Mouse (Mus musculus) left cerebral cortex, postnatal 14 days (tissue): ENCODE data around the gene Ssbp2. TPM values are rescaled to one million over a fixed set of nuclear protein-coding genes. Genes with fewer than 3 reads are reported as not detected.

Source experiments
- DNase-seq, 2 experiments: peaks; one replicate each; pipeline ENCODE4 v3.0.0; 2021 to 2022; ENCODE audit warnings: low spot score in 2 of 2, mixed read lengths in 1 of 2
- intact Hi-C: fragments of 180-260 bp; cut with DNase I; formaldehyde crosslinking; loops from one replicate; pipeline ENCODE4 v1.15.1; 2025
- total RNA-seq, 2 experiments: library from RNA; stranded (reverse); gene quantifications; 2 replicates each; pipeline ENCODE4 v1.2.3; 2021

Gene Ssbp2
- total RNA-seq, 2 experiments from 2014 or later, result 133 to 148 TPM

DNA sequence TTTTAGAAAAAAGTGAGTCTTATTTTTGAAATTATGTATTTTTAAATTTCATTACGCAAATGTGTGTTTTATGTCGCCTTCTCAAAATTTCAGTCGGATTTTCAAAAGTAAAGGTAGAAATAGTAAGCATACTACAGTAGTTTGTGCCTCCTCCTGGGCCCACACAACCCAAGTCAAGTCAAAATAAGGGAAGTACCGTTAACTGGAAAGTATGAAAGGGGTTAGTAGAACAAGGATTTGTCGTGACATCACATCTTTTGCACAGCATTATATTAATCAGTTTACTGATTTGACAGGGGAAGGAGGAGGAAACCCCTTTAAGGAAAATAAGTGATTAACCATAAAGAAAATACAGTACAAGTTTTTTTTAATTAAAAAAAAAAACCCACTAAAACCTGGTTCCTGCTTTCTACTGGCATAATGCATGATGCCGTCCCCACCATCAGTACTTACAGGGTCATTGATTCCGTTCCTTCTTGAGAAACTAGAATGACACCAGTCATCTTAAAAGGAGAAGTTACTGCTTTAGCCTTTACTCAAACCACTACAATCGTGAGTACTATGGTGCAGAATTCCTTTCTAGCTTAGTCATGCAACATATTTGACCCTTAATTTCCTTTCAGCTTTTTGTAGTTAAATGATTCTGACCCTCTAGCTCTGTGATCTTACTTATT is 220.8 kb downstream of the Ssbp2 start:
- intact Hi-C loops, result no loop called here
- no peak for DNase-seq

DNA sequence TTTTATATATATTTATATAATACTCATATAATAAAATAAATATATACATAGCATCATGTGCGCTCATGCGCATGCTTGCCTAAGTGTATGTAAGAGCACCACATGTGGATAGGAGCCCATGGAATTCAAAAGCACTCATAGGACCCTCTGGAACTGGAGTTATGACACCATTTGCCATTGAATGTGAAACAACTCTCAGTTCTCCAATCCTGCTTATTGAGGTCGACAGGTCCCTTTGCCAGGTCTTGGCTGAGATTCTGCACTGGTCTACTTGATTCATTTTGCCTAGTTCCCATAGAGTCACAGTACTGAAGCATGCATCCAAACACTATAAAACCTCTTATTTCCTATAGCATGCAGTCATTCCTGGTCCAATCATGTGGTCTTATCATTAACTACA is 221.4 kb downstream of the Ssbp2 start:
- DNase-seq, result no peak
- intact Hi-C loops, result no loop called here

DNA sequence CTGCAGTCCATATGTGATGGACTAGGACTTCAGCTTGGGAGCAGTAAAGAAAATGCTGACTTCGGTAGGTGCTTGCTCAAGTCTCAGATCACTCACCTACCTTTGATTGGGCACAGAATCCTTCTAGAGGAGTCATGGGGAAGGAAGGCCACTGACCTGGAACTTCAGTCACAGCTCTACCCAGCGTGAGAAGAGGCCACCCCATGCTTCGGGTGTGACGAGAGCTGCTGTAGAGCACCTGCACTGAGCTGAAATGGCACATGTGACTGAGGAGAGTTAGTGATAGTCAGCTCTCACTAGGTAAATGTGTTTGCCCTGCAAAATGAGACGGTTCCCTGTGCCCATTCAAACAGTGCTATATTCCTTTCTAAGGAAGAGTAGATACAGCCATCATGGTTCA is 230.0 kb downstream of the Ssbp2 start:
- intact Hi-C loops, result loop anchor here (5.0 kb wide), 1 partner anchor 223 kb away; no protein-coding TSS in a partner anchor
- no peak for DNase-seq

DNA sequence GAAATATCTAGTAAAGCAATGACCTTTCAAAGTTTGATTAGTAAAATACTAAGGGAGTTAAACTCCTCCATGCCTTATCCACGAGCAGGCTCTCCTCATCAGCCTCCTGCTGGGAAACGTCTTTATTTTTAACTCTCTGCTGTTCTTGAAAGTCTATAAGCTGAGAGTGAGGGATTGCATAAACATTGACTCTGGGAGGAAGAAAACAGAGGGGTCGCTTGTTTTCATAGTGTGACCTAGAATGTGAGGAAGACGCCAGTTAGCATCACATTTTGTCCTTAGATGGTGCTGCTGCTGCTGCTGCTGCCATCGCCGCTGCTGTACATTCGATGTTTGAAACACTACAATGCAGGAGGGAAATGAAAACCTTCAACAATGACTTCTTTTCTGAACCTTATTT is 233.5 kb downstream of the Ssbp2 start:
- DNase-seq, result no peak
- intact Hi-C loops, result loop anchor here (5.0 kb wide), 1 partner anchor 226 kb away; no protein-coding TSS in a partner anchor

DNA sequence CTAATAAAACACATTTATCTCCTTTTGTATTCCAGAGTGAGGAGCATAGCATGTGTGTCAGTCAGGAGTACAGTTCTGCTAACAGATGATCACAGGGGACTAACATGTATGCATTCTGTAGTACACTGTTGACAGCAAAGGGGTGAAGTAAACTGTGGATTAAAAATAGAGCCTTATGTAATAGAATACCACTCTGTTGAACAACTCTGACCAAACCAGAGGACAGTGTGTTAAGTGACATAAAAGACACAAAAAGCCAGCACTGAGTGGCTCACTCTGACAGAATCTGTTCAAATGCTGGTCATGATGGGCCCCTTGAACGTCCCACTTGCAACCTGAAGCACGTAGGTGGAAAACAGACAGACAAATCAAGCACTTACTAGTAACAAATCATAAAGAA is 235.3 kb downstream of the Ssbp2 start:
- intact Hi-C loops, result no loop called here
- DNase-seq, result no peak

DNA sequence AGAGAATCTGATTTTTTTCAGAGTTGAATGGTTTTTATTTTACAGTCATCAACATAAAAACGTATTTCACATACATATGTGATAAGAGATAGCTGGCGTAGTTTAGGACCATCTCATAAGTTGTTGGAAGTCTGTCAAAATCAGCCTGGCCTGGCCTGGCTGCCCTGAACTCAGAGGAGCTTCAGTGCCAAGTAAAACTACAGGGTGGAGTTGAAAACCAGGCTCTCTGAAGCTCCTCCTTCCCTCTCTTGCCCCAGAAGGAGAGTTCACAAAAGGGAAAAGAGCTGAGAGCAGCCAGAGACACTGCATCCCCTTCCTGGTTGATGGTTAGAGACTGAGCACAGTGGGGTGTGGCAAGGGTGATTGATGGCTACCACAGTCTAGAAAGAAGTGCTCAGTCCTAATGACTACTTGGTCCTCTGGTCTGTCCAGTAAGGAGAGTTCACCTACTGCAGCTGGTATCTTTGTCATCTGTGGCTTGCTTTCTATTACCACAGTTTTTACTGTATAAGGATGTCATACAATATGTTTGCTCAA is 236.1 kb downstream of the Ssbp2 start:
- DNase-seq, result no peak
- intact Hi-C loops, result no loop called here

DNA sequence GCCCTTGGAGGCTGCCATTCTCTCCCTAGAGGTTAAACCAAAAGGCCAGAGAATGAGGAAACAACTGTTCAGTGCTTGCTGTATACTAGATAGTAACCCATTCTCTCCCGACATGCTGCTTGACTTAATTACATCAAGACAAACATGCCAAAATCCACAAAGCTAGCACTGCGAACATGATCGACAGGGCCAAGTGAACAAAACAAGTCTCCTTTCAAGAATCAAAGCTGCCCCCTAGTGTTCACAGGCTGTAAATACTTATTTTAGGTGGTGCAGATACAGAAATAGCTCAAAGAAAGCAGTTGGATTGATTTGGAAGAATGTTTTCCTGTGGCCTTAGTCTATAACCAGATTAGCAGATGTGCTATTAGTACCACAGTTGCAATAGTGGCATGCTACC is 236.9 kb downstream of the Ssbp2 start:
- intact Hi-C loops, result no loop called here
- DNase-seq, result peak; percentile 67 to 87

DNA sequence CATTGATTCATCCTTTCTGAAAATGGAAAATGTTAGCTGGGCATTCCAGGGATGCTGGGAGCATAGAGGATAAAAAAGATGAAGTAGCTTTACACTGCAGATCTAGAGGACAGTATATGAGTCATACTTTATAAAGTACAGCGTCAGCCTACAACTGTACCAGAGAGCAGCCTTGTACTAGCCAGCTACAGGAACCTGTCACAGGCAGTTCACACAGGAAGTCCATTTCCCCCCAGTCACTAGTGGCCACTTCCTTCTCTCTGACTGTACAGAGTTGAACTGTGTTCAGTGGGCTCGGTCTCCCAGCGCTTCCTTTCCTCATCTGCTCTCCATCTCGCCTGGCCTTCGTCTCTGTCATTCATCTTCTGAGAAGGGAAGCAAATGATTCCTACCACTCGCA is 242.3 kb downstream of the Ssbp2 start:
- intact Hi-C loops, result no loop called here
- no peak for DNase-seq

DNA sequence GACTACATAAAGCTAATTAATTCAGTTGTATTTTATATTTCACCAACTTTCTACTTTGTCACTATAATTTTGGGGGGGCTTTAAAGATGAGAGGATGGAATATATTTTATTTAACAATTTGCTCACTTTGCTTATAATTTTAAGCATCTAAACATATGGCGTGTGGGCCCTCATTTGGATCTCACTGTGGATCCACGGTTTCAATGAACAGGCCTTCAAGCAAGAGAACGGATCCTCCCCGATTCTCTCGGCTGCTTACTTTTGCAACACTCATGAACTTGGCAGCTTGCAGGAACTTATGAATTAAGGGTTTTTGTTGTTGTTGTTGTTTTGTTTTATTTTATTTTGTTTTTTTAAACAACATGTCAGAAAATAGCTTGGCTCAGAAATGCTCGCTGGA is 259.4 kb downstream of the Ssbp2 start:
- DNase-seq, result no peak
- intact Hi-C loops, result no loop called here

DNA sequence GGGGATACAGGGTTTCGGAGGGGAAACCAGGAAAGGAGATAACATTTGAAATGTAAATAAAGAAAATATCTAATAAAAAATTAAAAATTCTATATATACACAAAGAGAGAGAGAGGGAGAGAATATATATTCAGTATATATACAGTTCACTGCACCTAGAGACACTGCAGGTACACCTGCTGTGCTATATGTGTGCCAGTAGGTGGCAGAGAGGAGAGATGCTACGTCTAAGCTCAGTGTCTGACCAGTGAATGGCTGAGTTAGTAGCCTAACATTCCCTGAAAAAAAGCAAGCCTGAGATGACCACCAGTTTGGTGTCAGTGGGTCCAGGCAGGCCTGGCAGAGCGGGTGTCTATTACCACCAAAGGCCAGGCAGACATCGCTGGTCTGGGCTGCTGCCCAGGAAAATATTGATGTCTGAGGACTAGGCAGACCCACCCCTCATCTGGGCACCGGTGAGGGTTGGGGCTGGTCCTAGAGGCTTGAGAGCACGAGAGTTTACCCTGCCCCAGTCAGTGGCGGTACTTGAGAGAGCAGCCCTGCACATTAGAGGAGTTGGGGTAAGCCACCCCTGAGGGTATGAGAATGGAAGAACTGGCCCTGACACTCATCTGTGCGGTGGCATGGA is 263.1 kb downstream of the Ssbp2 start:
- intact Hi-C loops, result no loop called here
- DNase-seq, result no peak

DNA sequence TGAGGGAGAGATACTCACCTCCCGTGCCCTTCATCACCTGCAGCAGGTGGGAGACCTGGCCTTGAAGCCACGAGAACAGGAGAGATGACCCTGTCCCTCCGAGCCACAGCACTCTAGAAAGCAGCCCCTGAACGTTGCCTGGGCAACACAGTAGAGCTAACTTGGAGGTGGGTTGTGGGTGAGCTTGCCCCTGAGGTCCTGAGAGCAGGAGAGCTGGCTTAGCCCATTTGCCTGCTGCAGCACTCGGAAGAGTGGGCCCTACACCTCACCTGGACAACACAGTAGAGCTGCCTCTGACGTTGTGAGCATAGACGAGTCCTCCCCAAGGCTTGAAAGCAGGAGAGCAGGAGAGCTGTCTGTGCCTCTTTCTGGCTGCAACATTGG is 263.6 kb downstream of the Ssbp2 start:
- DNase-seq, result no peak
- intact Hi-C loops, result no loop called here

DNA sequence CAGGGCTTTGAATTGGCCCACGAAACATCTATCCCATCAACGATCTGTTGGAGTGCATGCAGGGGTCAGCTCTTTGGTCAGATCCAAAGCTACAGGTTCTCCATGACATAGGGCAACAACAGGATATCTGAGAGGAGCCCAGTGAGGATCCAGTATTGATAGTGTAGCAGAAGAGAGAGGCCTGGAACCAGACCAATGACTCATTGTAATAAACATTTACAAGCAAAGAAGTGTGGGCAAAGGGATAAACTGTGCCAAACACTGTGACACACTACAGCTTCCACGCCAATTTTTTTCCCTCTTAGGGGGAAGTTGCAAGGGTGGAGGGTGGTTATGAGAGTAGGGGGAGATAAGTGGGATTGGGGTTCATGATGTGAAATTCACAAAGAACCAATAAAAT is 264.1 kb downstream of the Ssbp2 start:
- intact Hi-C loops, result no loop called here
- no peak for DNase-seq

DNA sequence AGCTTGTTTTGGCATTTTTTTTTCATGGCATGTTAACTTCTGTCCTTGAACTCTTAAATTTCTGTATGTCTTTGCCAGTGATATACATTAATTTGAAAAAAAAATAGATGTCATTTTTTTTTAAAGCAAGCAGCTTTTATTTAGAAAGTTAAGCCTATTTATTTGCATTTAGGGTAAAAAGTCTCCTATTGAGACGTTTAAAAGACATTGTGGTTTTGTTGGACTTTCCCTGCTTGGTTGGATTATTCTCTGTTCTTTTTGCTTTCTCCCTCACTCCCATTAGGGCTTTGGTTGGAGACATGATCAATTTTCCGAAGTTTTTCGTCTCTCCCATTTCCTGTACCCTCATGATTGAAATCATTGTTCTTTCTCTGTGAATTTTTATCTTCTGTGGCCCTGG is 265.0 kb downstream of the Ssbp2 start:
- DNase-seq, result no peak
- intact Hi-C loops, result no loop called here

DNA sequence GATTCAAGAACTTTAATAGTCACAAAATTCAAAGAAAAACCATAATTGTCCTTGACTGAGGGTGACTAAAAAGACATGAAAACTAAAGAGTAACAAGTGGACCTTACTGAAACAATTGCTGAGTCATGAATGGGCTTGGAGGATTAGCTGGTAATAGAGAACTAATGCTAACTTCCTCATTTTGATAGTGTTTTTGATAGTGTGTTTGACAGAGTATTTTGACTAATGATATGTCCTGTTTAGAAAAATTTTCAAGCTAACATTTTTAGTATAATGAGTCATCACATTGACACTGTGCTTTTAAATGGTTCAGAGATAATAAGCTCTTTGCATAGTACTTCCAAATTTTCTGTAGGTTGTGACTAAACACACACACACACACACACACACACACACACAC is 267.8 kb downstream of the Ssbp2 start:
- intact Hi-C loops, result no loop called here

DNA sequence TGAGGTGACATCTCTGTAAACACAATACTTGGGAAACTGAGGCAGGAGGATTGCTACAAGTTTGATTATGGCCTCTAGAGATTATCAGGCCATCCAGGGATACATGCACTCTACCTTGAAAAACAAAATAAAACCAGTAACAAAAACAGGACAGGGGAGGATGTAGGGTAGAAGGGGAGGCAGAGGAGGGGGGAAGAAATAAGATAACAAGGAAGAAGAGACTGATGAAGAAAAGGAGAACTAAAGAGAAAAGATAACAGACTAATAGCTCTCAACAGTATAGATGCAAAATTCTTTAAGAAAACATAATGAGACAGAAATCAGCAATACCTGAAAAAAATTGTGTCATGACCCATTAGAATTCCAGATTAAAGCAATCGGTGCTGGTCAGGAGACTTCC is 277.1 kb downstream of the Ssbp2 start:
- no peak for DNase-seq
- intact Hi-C loops, result no loop called here

More for the DNA sequence above, 267.8 kb downstream of the Ssbp2 start:
- no peak for DNase-seq

DNA sequence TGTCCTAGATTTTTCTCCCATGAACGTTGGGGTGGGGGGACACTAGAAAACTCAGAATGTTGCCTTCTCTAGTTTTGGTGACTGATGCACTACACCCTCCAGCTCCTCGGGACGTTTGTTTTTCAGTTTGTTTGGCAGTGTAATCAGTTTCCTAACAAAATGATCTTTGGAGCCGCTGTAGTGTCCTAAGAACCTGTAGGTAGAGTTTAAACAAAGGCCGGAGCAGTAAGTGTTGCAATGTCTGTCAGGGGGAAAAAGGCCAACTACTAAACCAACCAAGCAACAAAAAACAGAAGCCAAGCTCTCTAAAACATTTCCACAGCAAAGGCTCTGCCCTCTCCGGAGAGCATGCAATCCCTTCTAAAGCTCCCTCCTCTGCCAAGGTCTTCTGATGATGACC is 280.8 kb downstream of the Ssbp2 start:
- no peak for DNase-seq
- intact Hi-C loops, result no loop called here

DNA sequence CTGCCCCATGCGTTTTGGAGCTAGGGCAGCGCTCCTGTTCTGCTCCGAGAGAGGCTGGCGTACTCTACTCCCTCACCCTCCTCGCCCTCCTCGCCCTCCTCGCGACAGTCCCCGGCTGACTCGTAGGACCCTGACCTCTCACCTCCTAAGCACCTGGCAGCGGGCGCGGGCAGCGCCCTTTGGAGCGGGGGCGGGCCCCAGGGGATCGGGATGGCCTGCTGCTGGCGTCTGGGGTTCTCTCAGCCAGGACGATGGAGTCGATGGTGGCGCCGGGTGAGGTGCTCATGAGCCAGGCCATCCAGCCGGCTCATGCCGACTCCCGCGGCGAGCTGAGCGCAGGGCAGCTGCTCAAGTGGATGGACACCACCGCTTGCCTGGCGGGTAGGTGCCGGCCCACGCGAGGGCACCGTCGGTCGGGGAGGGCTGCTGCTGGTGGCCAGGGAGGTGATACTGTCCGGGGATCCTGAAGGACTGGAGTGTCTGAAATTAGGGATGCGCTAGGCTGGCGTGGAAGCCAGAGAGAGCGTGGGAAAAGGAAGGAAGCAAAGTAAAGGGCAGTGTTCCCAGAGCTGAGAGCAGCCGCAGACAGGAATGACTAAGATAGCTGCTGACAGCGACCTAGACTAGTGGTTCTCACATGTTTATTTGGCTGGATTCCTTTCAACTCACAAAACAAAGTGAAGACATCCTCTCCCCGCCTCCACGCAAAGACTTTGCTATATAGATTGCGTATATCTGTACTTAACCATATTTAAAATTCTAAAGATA is 281.4 kb downstream of the Ssbp2 start, which contains the start of gene Acot12:
Acot12 (plus strand) TSS at position 233 of the 768 bp plus-strand sequence.
- intact Hi-C loops, result no loop called here
- DNase-seq, result peak; percentile 18 to 48

DNA sequence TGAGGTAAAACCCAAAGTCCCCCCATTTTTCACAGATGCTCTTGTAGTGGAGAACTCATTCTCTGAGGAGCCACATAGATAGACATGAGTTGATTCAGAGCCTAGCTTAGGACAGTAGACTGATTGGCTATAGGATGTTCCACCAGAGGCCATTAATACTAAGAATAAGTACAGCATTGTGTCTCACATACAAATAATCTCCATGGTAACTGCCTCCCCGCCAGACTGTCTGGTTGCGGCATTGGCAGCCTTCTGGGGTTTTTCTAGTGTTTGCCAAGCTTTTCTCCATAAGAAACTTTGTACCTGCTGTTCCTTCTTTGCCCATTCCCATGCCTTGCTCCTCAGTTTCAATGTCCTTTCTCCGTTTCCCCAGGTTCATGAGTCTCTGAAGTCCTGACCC is 283.1 kb downstream of the Ssbp2 start:
- intact Hi-C loops, result no loop called here
- no peak for DNase-seq

DNA sequence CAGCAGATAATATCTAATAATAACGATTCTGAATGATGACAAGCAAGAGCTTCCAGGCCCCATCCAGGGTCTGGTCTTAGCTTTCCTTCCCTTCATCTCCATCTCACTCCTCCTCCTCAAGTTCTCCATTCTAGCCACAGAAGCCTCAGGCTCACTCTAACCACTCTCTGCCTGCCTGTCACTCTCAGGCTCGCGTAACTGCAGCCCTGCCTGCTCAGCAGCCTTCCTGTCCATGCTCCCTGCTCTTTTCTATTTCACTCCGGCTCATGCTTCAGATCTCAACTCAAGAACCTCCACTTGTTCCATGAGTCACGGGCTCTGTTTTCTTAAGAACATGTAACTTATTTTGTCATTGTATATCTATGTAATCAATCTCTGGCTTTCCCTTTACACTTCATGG is 286.4 kb downstream of the Ssbp2 start:
- no peak for DNase-seq
- intact Hi-C loops, result no loop called here

DNA sequence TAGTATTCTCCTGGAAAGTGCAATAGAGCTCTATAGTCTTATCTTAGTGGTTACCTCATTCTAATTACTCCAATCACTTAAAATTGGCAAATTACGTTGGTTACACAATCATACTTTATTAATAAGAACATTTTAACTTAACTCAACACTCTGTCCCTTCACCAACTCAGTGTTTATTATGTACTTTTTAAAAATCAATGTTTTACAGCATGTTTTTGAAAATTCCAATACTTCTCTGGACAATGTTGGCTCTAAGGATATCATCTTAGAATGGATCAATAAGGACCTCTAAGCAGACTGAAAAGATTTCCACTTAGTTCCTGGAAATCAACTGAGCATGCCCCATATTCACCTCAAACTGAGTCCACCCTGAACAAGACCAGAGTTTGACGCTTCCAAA is 288.3 kb downstream of the Ssbp2 start:
- no peak for DNase-seq
- intact Hi-C loops, result no loop called here
